Comparison of ENCODE assay signal across 2 mouse cellular contexts in the genomic region with DNA sequence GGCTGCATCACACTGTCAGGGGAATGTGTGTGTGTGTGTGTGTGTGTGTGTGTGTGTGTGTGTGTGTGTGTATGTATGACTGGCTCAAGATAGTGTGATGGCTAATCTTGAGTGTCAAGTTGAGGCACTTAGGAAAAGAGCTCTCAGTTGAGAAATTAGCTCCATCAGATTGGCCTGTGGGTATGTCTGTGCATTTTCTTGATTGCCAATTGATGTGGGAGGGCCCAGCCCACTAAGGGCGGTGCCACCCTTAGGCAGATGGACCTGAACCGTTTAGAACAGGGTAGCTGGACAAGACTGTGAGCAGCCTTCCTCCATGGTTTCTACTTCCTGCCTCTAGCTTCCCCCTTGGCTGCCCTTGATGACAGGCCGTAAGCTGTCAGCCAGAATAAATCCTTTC.
A peak's percentile ranks its signal among the peaks of the same experiment; 100 is the strongest.
TF ChIP-seq lines count a peak whose summit lies in the region.

No protein-coding gene starts in this region.

TF ChIP-seq in MEL, 35 proteins besides CTCF, POLR2A, EP300 and RAD21:
- TF ChIP-seq MXI1 (IDR thresholded peaks at IDR 0.05; ENCODE audit: low read depth, low read length), result no peak
- no peak for TF ChIP-seq ZKSCAN1 (IDR thresholded peaks at IDR 0.05; ENCODE audit: low read depth, low read length)
- no peak for TF ChIP-seq POLR2AphosphoS5 (IDR thresholded peaks at IDR 0.05; ENCODE audit: borderline replicate concordance, low read depth, low read length)
- TF ChIP-seq GATA1 (IDR thresholded peaks at IDR 0.05; ENCODE audit: low read depth, low read length), result peak; percentile 60; the same call in 1 of the 2 replicates
- TF ChIP-seq ZNF384 (IDR thresholded peaks at IDR 0.05; ENCODE audit: low read depth, low read length), result no peak

TF ChIP-seq in myocyte, 11 proteins besides CTCF, POLR2A, EP300 and RAD21:
- TF ChIP-seq SRF (IDR thresholded peaks at IDR 0.05; ENCODE audit: control insufficient read depth, insufficient read length, low read depth) (no peak), MYOG (IDR thresholded peaks at IDR 0.05; ENCODE audit: control insufficient read depth in 1 of 3, insufficient read depth in 1 of 3, insufficient read length in 2 of 3, low read depth in 2 of 3) (no peak), TCF3 (IDR thresholded peaks at IDR 0.05; ENCODE audit: insufficient read length, low read depth) (no peak), CEBPB (IDR thresholded peaks at IDR 0.05; ENCODE audit: insufficient read depth, poor library complexity, severe bottlenecking) (no peak), MAX (IDR thresholded peaks at IDR 0.05; ENCODE audit: low read depth) (no peak), TCF12 (IDR thresholded peaks at IDR 0.05; ENCODE audit: insufficient read depth, poor library complexity, severe bottlenecking) (no peak), E2F4 (IDR thresholded peaks at IDR 0.05; ENCODE audit: insufficient read depth) (no peak), REST (IDR thresholded peaks at IDR 0.05; ENCODE audit: insufficient read depth, insufficient read length) (no peak), USF1 (IDR thresholded peaks at IDR 0.05; ENCODE audit: low read depth) (no peak), POLR2AphosphoS2 (IDR thresholded peaks at IDR 0.05; ENCODE audit: insufficient read length, low read depth) (no peak), MYOD1 (IDR thresholded peaks at IDR 0.05; ENCODE audit: control insufficient read depth in 1 of 3, insufficient read length in 2 of 3, low read depth in 2 of 3) (no peak)
